Mouse (Mus musculus) hindbrain, embryonic 14.5 days (tissue): ENCODE results near the gene Wnt7a. TPM values are rescaled to one million over a fixed set of nuclear protein-coding genes. Genes with fewer than 3 reads are reported as not detected.

Experiments
- ATAC-seq: fragments of 200-750 bp; cut with Nextera tagmentation; 2 replicates; pipeline ENCODE4 v1.8.0; 2017; ENCODE audit warnings: moderate number of reproducible peaks, mild to moderate bottlenecking, moderate TSS enrichment, moderate library complexity; ENCODE audit not compliant: low FRiP score
- DNase-seq: peaks from one replicate; pipeline ENCODE4 v3.0.0-alpha.2; 2015; ENCODE audit warnings: low spot score
- H3K27ac ChIP-seq: fragments of 300-500 bp; sonication (generic); 2 replicates; pipeline ENCODE4 v1.5.1; 2014; ENCODE audit warnings: mild to moderate bottlenecking, moderate library complexity
- H3K27me3 ChIP-seq: fragments of 300-500 bp; sonication (generic); 2 replicates; pipeline ENCODE4 v1.6.1; 2014; ENCODE audit warnings: mild to moderate bottlenecking, low read length, mixed read lengths; ENCODE audit not compliant: control insufficient read depth, insufficient read depth
- H3K36me3 ChIP-seq: fragments of 300-500 bp; sonication (generic); replicated peaks from 2 replicates; pipeline ENCODE4 v1.6.1; 2014; ENCODE audit not compliant: control insufficient read depth, insufficient read depth
- H3K4me1 ChIP-seq: fragments of 300-500 bp; sonication (generic); replicated peaks from 2 replicates; pipeline ENCODE4 v1.6.1; 2014; ENCODE audit warnings: antibody characterized with exemption, low read length, mixed read lengths; ENCODE audit not compliant: control insufficient read depth, insufficient read depth
- H3K4me2 ChIP-seq: fragments of 300-500 bp; sonication (generic); replicated peaks from 2 replicates; pipeline ENCODE4 v1.6.1; 2014; ENCODE audit warnings: mild to moderate bottlenecking, moderate library complexity
- H3K4me3 ChIP-seq: fragments of 300-500 bp; sonication (generic); replicated peaks from 2 replicates; pipeline ENCODE4 v1.5.1; 2014; ENCODE audit warnings: mild to moderate bottlenecking, low read length
- H3K9ac ChIP-seq: fragments of 300-500 bp; sonication (generic); 2 replicates; pipeline ENCODE4 v1.6.1; 2014
- H3K9me3 ChIP-seq: fragments of 300-500 bp; sonication (generic); 2 replicates; pipeline ENCODE4 v1.6.1; 2016; ENCODE audit warnings: low read length; ENCODE audit not compliant: control insufficient read depth
- WGBS: fragments of 180-500 bp; shearing (Covaris S2); extraction: QIAGEN DNeasy Blood & Tissue Kit; methylation state at CpG from one replicate; pipeline ENCODE4 v1.1.7; 2014; 5-methylcytosine and 5-hydroxymethylcytosine counted together
- polyA plus RNA-seq: library from polyadenylated mRNA; unstranded; fragments of >200 nt; fragmentation: Nextera tagmentation; extraction: Ambion mirVana; gene quantifications from 2 replicates; pipeline ENCODE4 v1.2.1, GENCODE M21; 2014

The Wnt7a gene
- polyA plus RNA-seq, 1 experiment from 2014 or later: 7.5 TPM

- Histone ChIP-seq H3K27me3 (0 out of 2 replicates have a peak, but pooled peaks cover 6% of the 10 kb centered on the region), H3K4me3 (no peak overlapping the region), H3K9me3 (no peaks in the 10 kb centered on the region), H3K27ac (no peak overlapping the region), H3K4me2 (no peak overlapping the region), H3K36me3 (no peaks in the 10 kb centered on the region), H3K4me1 (0 out of 2 replicates have a peak, but pooled peaks cover 11% of the 10 kb centered on the region), H3K9ac (no peak overlapping the region)
- ATAC-seq (no peak), DNase-seq (no peak)
- WGBS: 91% methylated on average over 4 of the region's 4 CpGs
These were observed 85.6 kb downstream of the Wnt7a start for GRCm38 (mm10) chr6:91325556-91325955.

- Histone ChIP-seq H3K27ac (no peak overlapping the region), H3K9ac (no peak overlapping the region), H3K4me1 (0 out of 2 replicates have a peak, but pooled peaks cover 11% of the 10 kb centered on the region), H3K4me3 (no peak overlapping the region), H3K36me3 (no peaks in the 10 kb centered on the region), H3K9me3 (no peaks in the 10 kb centered on the region), H3K27me3 (0 out of 2 replicates have a peak, but pooled peaks cover 6% of the 10 kb centered on the region), H3K4me2 (no peak overlapping the region)
- WGBS: 46% methylated on average over 11 of the region's 11 CpGs
- ATAC-seq: no peak
- DNase-seq: no peak
These were observed 86.4 kb downstream of the Wnt7a start for GRCm38 (mm10) chr6:91324752-91325151.

GRCm38 (mm10) chr6:91322001-91322772, 89.0 kb downstream of the Wnt7a start:
- WGBS: 52% methylated on average over 9 of the region's 9 CpGs
- no peak for DNase-seq
- Histone ChIP-seq H3K9ac (no peak overlapping the region), H3K9me3 (no peaks in the 10 kb centered on the region), H3K4me2 (no peak overlapping the region), H3K4me3 (no peak overlapping the region), H3K36me3 (no peaks in the 10 kb centered on the region), H3K4me1 (0 out of 2 replicates have a peak, but pooled peaks cover 11% of the 10 kb centered on the region), H3K27me3 (0 out of 2 replicates have a peak, but pooled peaks cover 6% of the 10 kb centered on the region), H3K27ac (peak overlapping the region; percentile 58)
- ATAC-seq: peak; percentile 82

Other genes with a start within 250 kb of the Wnt7a start
- gene Fbln2, start 198.9 kb downstream of the Wnt7a start, polyA plus RNA-seq: 26.2 and 27.2 TPM in 2 replicates
- 36.3 and 37.4 TPM in 2 replicates for gene Chchd4, start 62.2 kb upstream of the Wnt7a start, polyA plus RNA-seq
- 45.5 and 55.0 TPM in 2 replicates for gene Tmem43, start 62.3 kb upstream of the Wnt7a start, polyA plus RNA-seq
- 17.2 and 17.7 TPM in 2 replicates for gene Xpc, start 104.5 kb upstream of the Wnt7a start, polyA plus RNA-seq
- gene Lsm3, start 104.6 kb upstream of the Wnt7a start, polyA plus RNA-seq: 152 and 165 TPM in 2 replicates